Mouse (Mus musculus) liver, adult (tissue): Measurements from ENCODE around the gene Spta1.

Experiments
- GATA4 ChIP-seq: IDR thresholded peaks from 2 replicates; pipeline ENCODE4 v1.6.1; 2014; ENCODE audit warnings: mild to moderate bottlenecking, low read length; ENCODE audit not compliant: insufficient replicate concordance

Gene Spta1

DNA sequence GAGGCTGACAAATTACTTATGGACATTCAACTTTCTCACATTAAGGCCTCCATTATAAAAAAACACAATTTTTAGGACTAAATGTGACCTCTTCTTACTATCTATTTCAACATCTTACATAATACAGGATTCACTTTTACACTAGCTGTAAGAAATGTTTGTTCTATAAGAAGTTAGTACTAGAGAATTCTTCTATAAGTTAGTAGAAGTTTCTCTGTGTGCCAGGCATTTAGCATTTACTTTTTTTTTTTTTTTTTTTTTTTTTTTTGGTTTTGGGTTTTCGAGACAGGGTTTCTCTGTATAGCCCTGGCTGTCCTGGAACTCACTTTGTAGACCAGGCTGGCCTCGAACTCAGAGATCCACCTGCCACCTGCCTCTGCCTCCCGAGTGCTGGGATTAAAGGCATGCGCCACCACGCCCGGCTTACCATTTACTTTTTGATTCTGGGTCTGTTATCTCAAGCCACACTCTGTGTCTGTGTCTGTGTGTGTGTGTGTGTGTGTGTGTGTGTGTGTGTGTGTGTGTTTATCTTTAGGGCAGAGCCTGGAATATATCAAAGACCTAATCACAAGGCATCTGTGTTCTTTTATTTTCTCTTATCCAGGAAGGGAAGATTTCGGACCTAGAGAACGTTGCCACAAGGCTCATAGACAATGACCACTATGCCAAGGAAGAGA lies 44.1 kb downstream of the Spta1 start:
- TF ChIP-seq GATA4, result no peak

DNA sequence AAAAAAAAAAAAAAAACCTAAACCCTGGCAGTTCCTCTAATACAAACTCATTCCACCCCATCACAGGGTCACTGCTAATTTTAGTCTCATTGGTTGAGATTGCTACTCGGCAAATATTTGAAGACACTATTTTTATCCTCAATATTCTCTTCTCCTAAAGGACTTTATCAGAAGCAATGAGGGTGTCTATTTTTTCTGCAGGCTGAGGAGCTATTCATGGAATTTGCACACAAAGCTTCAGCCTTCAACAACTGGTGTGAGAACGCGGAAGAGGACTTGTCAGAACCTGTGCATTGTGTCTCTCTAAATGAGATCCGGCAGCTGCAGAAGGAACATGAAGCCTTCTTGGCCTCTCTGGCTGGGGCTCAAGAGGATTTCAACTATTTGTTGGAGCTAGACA lies 67.3 kb downstream of the Spta1 start:
- no peak for TF ChIP-seq GATA4

DNA sequence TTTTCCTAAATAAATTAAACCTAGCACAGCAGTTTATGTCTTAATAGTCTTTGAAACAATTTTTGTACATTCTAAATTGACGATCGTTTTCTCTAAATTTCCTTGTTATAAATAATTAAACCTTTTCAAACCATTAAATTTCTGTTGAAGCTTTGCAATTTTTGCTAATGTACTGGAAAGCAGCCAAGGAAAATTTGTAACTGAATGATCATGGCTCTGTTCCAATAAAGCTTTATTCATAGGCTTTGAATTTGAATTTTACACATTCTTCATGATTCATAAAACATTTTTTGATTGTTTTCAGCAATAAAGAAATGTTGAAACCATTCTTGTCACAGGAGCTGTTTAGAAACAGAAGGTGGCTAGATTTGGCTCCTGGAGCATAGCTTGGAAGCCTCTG lies 72.0 kb downstream of the Spta1 start:
- no peak for TF ChIP-seq GATA4

DNA sequence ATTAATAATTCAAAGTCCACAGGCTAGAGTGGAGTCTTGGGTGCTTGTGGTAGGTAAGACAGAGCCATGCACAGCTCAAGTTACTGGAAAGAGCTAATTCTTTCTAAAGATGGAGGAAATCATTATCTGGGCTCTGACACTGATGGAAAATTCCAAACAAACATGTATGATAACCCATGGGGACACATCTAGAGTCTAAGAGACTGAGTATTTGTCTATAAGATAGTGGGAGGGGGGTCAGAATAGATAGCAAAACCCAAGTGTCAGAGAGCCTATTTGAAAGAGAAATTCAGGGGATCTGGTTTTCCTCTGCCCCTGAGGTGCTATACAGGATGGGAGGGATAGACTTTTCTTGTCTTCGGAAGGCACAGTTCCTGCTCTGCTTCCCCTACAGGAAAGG lies 73.5 kb downstream of the Spta1 start:
- no peak for TF ChIP-seq GATA4

DNA sequence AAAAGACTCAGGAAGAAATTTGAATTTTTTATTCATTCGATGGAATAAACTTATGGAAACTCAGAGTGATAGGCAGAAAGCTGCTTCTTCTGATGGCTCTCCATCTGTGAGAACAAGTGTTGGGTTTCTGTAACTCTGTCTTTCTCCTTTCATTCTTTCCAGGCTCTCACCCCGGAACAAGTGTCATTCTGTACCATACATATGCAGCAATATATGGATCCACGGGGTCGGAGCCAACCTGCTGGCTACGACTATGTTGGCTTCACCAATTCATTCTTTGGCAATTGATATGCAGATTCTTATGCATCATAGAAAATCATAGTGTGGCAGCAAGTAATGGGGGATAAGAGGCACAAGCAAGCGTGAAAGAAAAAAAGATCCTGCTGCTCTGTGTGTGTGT lies 74.6 kb downstream of the Spta1 start:
- TF ChIP-seq GATA4, result no peak

DNA sequence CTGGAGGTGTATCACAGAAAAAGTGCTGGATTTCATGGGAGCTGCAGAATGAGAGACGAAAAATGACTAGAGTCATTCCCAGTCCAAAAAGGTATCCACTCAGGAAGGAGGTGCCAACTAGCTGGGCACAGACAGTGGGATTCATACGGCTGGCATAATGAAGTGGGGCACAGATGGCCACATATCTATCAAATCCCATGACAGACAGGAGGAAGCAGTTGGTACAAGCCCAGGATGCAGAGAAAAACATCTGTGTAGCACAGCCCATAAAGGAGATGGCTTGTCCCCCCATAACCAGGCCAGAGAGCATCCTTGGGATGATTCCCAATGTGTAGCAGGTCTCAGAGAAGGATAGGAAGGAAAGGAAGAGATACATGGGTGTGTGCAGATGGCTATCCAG lies 77.8 kb downstream of the Spta1 start:
- TF ChIP-seq GATA4, result no peak

DNA sequence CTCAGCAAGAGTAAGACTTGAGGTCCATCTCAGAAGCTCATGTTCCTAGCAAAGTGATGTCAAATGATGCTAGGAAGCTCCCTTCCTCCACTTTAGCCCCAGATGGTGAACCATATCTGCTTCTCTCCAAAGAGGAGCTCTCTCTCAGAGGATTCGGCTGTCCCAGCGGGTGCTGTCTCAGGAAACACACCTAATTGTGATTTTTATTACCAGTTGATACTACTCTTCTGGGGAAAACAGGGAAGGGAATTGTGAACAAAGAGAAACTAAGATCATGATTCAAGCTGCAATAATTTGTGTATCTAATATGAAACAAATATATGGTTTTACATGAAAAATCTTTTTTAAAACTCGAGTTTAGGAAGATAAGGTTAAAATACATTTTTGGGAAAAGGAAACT lies 79.4 kb downstream of the Spta1 start, which contains the start of gene Olfr419:
Olfr419 (minus strand) TSS at position 101 of the 400 bp plus-strand sequence.
- TF ChIP-seq GATA4, result no peak

DNA sequence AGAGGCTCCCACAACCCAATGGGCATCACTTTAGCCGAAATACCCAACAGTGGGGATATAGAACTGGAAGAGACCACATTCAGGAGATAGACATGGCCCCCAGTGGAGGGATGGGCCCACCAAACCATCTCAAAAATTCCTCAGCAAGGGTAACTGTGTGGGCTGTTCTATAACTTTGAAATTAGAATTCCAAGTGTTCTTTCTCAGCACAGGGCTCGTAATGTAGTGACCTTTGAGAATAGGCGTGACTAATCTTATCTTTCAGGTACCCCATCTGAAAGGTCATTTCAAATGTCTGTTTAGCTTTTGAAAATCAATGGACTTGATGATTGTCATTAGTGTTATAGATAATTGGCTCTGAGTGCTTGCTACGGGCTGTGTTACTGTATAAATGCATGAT lies 95.2 kb downstream of the Spta1 start:
- TF ChIP-seq GATA4, result no peak

DNA sequence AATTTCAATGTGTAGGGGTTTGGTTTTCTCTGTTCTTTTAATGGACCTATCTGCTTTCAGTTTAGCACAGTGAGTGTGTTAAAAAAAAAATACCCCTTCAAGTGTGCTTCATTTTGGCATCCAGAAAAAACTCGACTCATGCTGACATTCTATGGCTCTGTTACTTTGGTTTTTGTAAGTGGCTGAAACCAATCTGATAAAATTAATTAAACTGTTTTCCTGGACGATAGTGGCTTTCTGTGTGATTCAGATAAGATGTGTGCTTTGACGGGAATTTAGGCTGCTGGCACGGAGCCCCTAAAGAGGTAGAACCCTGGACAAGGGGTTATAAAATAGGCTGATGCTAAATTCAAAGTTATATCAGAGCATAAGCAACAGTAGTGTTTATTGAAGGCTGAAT lies 96.6 kb downstream of the Spta1 start:
- TF ChIP-seq GATA4, result no peak

DNA sequence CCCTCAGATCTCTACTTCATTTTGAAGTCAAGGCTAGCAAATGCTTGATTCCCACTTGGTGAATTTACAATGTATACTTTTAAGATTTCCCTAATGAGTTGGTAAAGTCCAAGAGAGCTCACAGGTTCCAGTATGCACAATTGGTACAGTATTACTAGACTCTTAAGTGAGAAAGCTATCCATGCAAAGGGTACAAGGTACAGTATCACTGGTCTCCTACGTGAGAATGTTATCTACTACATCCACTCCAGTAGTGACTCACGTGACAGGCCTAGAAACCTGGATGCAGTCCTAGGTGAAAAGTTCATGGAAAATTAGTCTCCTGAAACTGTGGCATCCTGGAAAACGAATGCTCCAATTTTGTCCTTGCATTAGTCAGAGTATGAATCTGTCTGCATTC lies 98.1 kb downstream of the Spta1 start:
- TF ChIP-seq GATA4, result no peak
